Mouse (Mus musculus) heart, adult 2 months (tissue): ENCODE measurements at regions not wholly inside any gene's neighbourhood (a gene's known extent, or its start where the extent isn't known, plus 50 kb on each side); places are given as distances from the start of the nearest gene placed in this dataset.

Source experiments
- CTCF ChIP-seq: fragments of 200-600 bp; IDR thresholded peaks from 2 replicates; pipeline ENCODE4 v1.8.1; 2022; ENCODE audit warnings: antibody characterized with exemption, mild to moderate bottlenecking, moderate library complexity
- EP300 ChIP-seq: fragments of 200-500 bp; IDR thresholded peaks from 2 replicates; pipeline ENCODE4 v1.6.1; 2011; ENCODE audit warnings: low read depth, low read length, control low read depth; ENCODE audit not compliant: insufficient read depth
- POLR2A ChIP-seq: fragments of 200-500 bp; IDR thresholded peaks from 2 replicates; pipeline ENCODE4 v1.6.1; 2011; ENCODE audit warnings: mild to moderate bottlenecking, low read depth, low read length, control low read depth; ENCODE audit not compliant: insufficient read depth

GRCm38 (mm10) chr2:80902050-80902449 lies 285.0 kb downstream of the Nup35 start:
- no peak for TF ChIP-seq POLR2A
- TF ChIP-seq CTCF: no peak
- no peak for TF ChIP-seq EP300
